Mouse (Mus musculus) left cerebral cortex, postnatal 4 days (tissue): ENCODE data around the gene Ppp1r16b. TPM values are rescaled to one million over a fixed set of nuclear protein-coding genes. Genes with fewer than 3 reads are reported as not detected.

Source experiments
- DNase-seq: peaks from one replicate; pipeline ENCODE4 v3.0.0-alpha.2; 2022
- intact Hi-C: fragments of 180-260 bp; cut with DNase I; formaldehyde crosslinking; loops from one replicate; pipeline ENCODE4 v1.15.1; 2025
- total RNA-seq, 2 experiments: library from RNA; stranded (reverse); gene quantifications; 2 replicates each; pipeline ENCODE4 v1.2.3; 2021

Gene Ppp1r16b
- total RNA-seq, 2 experiments from 2014 or later, result 50.2 to 51.0 TPM

DNA sequence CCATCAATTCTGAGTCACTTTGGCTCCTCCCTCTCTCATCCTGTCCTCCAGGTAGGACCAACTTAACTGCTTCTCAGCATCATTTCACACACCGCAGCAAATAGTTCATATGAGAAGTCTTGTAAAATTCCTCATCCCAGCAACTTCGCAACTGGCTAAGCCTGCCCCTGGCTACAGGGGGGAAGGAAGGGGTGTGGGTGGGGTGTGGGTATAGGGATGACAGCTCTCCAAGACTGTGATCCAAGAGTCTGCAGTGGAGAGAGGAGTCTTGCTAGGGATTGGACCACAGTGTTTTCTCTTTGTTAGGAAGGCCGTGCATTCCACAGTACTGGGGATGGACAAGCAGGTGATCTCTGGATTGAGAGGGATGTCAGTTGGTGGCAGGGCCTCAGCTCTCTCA, 19.7 kb downstream of the Ppp1r16b start:
- intact Hi-C loops, result no loop called here
- no peak for DNase-seq

DNA sequence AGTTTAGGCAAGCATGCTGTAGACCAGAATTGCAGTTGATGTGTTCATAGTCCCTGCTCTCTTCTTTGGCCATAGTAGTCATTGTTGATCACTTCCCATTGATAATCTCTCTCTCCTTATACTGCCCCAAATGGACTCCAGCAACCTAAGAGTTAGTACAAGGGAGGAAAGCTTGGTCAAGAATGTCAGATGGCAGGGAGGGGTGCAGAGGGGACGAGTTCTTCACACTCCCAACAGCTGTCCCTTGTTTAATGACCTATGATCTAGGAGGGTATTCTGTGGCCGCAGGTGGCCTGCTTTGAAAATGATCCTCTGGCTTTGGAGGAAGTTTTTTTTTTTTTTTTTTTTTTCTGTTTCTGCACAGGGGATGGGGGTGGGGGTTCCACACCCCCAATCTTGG, 21.2 kb downstream of the Ppp1r16b start:
- DNase-seq, result no peak
- intact Hi-C loops, result no loop called here

DNA sequence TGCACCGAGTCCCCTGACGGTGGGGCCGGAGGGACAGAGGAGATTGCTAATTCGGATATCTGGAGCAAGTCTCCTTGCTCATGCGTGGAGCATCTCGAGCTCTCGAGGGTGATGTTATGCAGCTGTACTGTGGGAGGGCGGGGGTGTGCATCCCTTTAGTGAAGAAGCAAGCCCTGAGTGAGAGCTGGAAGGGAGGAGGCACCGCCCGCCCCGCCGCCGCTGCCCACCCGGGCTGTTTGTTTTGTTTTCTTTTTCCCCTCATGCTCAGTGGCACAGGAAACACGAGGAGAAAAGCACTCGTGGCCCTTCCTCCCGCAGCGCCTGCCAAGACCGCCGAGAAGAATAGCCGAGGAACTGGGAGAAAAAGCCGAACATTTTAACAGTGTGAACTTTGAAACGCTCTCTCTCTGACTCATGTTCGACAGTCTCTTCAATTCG, 22.6 kb downstream of the Ppp1r16b start:
- DNase-seq, result no peak
- intact Hi-C loops, result no loop called here

DNA sequence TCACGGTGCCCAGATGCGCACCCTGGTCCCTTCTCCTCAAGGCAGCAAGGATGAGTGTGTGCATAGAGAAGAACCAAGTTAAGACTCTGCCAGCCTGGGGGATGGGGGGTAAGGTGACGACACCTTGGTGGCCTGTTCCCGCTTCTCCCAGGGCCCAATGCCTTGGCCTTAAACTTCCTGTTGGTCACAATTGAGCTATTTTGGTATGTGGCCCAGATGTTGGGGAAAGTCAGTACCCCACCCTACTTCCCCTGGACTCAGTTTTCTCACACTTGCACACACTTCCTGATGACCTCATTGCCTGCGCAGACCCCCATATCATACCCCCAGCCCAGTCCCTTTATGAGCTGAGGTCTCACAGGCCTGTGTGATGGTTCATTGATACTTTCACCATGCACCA, 23.9 kb downstream of the Ppp1r16b start:
- intact Hi-C loops, result no loop called here
- no peak for DNase-seq

DNA sequence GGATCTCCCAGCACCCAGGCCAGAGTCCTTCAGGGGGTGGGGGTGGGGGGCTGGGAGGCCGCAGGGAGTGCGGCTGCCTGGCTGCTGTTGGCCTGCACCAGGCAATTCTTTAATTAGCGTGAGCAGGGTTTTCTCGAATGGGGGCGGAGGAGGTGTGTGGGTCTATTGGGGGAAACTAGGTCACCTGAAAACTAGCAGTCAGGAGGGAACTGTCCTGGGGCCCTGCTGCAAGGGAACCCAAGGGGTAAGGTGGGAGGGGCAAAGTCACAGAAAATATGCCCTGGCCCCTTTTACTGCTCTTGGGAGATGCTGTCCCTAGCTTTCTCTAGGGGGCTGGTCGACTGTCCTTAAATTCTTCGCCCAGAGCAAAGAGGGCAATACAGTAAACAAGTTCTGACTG, 24.4 kb downstream of the Ppp1r16b start:
- no peak for DNase-seq
- intact Hi-C loops, result no loop called here

DNA sequence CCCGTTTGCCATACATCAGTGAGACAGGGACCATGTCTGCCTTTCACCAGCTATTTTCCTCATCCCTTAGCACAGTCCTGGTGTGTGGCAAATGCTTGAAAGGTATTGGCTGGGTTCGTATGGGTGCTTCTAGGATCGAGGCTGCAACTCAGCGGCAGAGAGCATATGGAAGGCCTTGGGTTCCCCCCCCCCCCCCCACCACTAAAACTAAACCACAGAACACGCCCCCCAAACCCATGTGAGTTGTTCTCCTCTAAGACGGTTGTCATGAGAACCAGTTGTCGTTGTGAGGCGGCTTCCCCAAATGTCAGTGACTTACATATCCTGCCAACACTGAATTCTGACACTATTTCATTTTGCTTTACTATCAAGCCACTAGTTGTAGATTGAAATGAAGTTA, 24.9 kb downstream of the Ppp1r16b start:
- no peak for DNase-seq
- intact Hi-C loops, result no loop called here

DNA sequence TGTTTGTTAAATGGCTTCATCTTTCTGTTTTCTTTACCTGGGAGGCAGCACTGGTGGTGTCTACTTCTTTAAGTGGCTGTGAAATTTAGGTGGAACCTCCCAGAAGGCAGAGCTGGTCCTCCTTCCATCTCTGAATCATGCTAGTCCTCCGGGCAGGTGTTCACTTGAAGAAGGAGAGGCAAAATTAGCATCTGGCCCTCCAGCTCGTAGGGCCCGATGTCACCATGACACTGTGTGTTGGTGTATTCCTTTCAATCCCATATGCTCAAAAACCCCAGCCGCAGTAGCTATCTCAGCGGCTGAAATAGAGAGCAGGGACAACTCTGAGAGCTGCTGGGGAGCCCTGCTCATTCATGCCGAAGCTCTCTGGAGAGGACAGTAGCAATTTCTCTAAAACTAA, 27.0 kb downstream of the Ppp1r16b start:
- no peak for DNase-seq
- intact Hi-C loops, result no loop called here

DNA sequence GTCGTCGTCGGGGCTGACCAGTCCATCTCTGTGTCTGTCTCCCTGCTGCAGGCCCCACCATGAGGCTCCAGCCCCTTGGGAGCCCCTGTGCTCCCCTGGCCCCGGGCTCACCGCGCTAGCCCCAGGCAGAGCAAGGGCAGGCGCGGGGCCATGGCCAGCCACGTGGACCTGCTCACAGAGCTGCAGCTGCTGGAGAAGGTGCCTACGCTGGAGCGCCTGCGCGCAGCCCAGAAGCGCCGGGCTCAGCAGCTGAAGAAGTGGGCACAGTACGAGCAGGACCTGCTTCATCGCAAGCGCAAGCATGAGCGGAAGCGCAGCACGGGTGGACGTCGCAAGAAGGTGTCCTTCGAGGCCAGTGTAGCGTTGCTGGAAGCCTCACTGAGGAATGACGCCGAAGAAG, 30.6 kb downstream of the Ppp1r16b start:
- intact Hi-C loops, result no loop called here
- no peak for DNase-seq

DNA sequence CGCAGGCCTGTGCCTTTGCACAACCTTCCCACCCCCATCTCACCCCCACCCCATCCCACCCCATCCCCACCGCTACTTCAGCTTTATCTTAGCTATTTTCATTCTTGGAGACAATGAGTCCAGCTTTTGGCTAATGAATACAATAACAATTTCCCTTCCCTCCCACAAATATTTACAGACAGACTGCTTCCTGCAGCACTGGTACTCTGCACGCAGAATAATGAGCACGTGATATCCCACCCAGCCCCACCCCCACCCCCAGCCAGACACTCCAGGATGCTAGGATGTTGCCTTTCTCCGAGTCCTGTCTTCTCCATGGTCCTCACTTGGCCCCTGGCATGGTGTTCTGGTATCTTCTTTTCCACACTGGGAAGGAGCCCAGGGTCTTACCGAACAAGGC, 31.3 kb downstream of the Ppp1r16b start:
- DNase-seq, result no peak
- intact Hi-C loops, result no loop called here

DNA sequence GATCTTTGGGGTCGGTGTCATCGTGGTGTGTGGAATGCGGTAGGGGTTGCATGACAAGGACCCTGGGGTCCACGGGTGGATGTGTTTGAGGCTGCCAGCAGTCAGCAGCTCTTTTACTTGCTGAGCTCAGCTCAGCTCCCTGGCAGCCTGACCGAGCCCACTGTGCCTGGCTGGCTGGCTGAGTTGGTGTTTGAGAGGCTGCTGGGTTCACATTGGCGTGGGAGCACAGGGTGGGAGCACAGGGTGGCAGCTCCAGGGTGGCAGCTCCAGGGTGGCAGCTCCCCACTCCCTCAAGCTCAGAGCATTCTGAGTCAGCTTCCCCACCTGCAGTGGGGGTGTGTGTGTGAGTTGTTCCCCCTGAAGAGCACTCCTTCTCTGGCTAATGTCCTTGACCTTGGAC, 34.7 kb downstream of the Ppp1r16b start:
- no peak for DNase-seq
- intact Hi-C loops, result no loop called here

DNA sequence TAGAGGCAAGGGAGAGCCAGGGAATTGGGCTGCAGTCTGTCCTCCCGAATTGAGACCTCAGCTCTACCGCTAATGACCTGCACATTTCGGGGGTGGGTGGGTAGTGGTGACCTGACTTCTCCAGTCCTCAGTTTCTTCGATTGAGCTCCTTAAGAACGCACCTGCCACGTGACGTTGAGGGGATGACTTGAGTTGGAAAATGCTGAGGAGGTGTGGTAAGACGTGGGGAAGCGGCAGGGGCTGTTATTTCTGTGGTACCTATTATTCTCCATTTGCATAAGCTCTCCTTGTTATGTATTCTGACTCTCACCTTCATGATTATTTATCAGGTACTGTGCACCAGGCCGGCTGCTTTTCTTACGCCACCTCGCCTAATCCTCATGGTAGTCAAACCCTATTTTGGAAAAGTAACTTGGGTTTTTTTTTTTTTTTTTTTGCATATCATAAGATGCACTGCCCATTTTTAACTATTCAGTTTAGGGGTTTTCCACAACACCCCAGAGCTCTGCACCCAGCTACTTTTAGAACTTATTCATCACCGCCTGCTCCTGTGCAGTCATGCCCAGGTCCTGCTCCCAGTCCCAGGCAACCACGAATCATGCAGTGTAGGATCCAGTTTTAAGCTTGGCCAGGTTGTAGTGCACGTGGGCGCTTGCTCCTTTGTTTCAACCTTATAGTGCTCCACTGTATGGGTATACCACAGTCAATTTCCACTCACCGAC, 35.5 kb downstream of the Ppp1r16b start:
- intact Hi-C loops, result no loop called here
- no peak for DNase-seq

DNA sequence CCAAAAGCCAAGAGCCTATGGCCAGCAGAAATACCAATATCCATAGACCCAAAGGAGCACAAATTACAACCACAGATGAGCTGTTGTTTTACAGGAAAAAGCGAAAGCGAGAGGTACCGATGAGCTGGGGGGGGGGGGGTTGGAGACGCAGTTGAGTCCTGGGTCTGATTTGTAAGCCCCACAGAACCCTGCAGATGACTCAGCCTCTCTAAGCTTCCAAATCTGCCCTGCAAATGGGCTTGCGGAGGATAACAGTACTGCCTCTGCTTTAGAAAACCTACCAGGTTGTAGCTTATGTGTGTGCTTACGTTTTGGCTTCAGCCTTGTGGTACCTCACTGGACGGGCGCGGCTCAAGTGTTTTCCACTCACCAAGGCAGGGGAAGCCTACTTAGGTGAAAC, 36.3 kb downstream of the Ppp1r16b start:
- intact Hi-C loops, result no loop called here
- no peak for DNase-seq

DNA sequence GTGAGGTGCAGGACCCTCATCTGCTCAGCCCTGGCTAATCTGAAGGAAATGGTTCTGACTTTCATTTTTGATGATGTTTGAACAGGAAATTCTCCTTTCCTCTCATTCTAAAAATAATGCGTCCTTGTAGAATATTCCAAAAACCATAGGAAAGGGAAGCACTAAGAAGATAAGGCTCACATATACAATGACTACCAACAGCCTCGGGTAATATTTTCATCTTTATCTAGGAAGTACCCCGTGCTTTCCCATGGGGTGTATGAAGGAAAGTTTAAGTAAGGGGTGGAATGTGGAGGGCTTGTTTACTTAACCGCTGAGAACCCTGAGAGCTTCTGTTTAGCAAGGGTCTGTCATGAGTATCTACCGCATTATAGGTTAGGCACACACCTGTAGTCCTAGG, 37.0 kb downstream of the Ppp1r16b start:
- intact Hi-C loops, result no loop called here
- no peak for DNase-seq

DNA sequence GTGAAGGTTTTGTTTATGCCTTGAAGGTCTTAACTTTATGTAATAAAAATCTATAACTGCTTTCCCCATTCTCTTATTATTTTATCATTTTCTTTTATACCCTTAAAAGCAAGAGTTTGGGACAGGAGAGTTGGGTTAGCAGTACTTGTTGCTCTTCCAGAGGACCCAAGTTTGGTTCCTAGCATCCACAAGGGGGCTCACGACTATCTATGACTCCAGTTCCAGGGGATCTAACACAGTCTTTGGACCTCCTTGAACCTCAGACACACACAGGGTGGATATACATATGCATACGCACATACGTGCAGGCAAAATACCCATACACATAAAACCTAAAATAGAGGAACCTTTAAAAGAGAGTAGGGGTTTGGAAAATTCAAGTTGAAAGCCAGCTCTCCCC, 39.5 kb downstream of the Ppp1r16b start:
- intact Hi-C loops, result no loop called here
- DNase-seq, result no peak

DNA sequence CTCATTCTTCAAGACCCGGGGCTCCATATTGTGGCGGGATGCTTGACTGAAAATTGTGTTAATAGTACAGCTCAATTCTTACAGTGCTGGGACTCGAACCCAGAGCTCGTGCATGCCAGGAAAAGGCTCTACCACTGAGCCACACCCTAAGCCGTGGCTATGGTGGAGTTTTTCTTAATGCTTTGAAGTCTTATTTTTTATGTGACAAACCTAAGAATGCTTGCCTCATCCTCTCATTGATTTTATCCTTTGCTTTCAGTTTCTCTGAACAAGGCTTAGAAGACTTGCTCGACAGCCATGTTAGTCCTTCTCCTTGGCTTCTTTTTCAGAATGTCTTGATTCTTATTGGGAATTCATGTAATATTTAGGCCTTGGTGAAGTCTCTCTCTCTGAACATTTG, 40.3 kb downstream of the Ppp1r16b start:
- DNase-seq, result no peak
- intact Hi-C loops, result no loop called here

DNA sequence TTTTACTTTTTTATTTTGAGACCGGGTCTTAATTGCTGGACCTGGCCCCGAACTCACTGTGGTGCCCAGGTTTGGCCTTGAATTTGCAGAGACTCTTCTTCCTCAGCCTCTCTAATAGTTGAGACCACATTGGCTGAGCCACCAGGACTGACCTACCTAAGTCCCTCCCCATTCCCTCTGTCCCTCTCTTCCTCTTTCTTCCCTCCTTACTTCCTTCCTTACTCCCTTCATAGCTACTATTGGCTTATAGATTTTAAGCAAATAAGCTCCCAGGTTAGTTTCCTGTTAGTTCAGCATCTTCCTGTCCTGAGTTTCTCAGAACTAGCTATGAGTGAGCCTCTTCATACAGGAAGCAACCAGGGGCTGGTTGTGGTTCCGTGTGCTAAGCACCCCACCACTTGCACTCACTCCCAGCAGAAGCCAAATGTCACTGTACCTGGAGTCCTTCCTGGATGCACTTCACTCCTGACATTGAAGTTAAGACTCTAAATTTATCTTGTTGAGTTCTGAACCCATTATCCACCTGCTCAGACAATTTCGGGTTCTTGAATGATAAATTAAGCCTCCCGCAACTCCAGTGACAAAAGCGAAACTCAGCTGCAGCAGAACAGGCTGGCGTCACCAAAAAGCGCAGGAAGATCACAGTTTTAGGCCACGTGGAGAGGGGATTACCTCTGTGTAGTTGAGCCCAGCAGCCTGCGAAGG, 41.7 kb downstream of the Ppp1r16b start:
- intact Hi-C loops, result no loop called here
- DNase-seq, result no peak

DNA sequence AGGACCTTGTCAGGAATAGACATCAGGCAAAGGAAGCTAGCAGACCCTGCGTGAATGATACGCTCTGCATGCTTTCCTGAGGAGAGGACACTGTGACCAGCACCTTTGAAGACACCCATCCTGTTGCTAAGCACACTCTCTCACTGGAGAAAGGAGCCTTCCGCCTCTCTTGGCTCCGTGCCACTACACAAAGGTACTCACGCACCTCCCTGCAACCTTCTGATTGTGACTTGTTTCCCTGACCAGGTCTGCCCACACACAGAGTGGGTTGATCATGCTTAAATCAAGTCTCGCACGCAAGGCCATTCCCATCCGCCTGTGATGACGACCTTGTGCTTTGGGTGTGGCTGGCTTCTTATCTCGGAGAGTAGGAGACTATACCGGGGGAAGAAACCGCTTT, 42.9 kb downstream of the Ppp1r16b start:
- intact Hi-C loops, result no loop called here

DNA sequence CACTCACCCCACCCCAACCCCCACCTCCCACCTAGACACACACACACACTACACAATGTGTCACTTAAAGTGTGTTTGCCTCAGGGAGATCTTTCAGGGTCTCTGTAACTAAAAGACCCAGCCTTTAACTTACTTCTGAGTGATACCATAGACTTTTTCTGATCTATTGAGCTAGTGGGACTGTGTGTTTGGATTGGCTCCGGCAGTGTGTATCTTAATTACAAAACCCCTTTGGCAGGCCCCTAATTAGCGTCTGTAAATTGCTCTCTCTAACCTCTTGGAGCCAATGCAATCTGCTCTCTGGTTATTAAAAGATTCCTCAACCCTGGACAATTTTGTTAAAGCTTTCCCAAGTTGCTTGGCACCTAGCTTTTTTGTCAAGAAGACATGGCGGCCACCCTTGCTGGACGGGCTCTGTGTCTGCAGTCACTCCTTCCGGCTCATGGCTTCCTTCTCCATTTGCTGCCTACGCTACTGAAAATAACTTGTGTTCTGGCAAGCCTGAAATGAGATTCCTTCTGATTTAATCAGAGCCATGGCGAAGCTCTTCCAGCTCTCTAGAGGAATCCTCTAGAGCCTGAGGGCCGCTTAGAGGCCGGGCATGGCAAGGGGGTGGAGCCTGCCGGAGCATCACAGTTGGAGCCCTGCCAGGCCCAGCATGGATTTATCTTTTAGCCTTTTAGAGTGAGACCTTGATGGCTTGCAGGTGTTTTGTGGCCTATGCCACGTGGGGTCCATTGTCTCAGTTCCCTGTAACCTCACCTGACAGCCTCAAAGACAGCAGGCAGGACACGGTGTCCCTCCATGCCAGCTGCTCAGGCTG, 46.9 kb downstream of the Ppp1r16b start:
- intact Hi-C loops, result no loop called here
- peak; percentile 49 for DNase-seq

More for the DNA sequence above, 42.9 kb downstream of the Ppp1r16b start:
- no peak for DNase-seq

DNA sequence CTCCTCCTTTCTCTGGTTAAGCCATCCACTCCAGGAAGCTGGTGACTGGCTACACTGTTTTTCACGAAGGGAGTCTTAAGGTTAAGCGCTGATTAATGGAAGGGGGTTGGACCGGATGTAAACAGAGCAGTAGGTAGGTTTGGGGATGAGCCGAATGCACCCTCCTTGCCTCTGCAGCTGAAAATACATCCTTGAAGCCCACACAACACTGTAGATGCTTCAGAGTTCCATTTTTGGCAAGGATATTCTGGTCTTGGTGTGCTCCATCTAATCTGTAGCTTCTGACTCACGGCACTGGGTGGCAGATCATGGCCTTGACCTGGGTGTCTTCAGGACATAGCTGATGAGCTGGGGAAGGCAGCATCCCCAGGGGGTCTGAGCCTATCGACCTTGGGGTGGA, 49.6 kb downstream of the Ppp1r16b start:
- intact Hi-C loops, result no loop called here
- no peak for DNase-seq

DNA sequence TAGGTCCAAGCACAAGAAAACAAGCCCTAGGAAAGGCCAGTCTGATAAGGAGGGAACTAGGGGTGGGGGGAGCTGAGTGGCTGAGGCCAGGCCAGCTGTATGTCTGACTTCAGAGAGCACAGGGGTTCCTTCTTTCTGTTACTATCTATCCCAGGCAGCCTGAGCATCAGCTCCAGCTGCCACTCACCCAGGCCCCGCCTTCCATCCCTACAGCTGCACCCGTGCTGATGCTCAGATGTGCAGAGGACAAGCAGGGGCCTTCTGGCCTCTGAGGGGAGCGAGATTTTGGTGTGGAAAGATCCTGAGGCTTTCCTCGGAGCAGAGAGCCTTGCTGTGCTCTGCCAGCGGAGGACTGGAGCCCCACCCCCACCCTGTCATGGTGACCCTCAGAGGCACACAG, 50.9 kb downstream of the Ppp1r16b start:
- intact Hi-C loops, result no loop called here
- no peak for DNase-seq

DNA sequence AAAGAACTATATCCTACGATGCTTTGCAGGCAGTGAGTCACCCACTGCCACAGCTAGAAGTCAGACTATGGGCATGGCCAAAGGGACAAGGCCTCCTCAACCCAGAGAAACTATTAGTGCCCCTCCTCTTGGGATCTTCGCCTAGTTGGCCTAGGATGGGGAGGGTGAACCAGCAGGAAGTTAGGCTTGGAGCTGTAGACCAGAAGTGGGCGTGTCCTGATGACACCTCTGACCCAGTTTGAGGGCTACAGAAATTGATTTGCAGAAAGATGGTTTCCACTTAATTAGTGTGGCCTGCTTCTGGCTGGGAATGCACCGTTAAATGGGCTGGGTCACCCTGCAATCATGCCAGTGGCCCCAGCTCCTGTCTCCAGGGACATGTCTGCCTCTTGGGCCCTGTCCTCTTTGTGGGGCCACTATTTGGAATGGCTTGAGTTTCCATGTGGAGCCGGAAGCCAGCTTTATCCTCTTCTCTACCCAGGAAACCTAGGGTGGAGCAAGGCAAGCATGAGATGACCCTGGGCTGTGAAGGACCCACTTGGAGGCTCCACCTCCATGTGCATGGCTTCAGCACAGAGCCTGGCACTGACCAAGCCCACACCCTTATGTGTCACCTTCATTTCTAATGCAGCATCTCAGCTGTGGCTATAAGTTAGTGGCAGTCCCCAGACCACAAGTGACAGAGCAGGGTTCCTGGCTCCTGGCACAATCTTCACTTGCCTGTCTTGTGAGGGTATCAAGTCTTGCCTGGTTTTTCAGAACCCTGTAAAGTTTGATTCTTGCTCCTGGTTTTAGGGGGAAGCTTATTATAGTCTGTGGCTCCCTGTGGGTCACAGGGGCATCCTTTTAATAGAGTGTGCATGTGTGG, 52.6 kb downstream of the Ppp1r16b start:
- intact Hi-C loops, result no loop called here
- DNase-seq, result no peak
